Mouse (Mus musculus): ENCODE results near the gene Arhgap22.

- TF ChIP-seq MAX (IDR thresholded peaks at IDR 0.05) (no peak), MYOD1 (IDR thresholded peaks at IDR 0.05; ENCODE audit: control insufficient read depth, insufficient read length, low read depth) (no peak), FOSL1 (IDR thresholded peaks at IDR 0.05; ENCODE audit: insufficient read depth, low read length, poor library complexity, severe bottlenecking) (no peak)
Measured at GRCm38 (mm10) chr14:33347738-33348137, 133.9 kb downstream of the Arhgap22 start.
